Comparison of ENCODE assay signal across 7 mouse cellular contexts in the genomic region with DNA sequence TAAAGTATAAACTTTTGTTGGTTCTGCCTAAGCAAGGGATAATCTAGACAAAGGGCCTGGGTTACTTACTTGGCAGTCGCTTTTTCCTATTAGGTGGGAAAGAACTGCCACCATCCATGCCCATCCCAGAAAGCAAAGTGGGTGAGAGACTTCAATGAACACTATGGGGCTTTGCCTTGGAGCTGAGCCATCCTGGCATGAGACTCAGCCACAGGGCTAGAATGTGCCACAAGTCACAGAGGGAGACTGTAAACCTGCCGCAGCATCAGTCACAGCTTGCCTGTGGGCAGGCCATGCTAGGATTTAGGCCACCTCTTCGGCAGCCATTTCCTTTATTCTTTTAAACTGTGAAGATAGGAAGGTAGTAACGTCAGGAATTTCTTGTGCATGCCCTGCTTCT.
DNase-seq lines count a peak whose midpoint lies in the region; ATAC-seq and TF ChIP-seq lines count a peak whose summit lies in the region.

No protein-coding gene starts in this region.

- H3K27me3 ChIP-seq in hindbrain, embryonic 10.5 days (ENCODE audit: insufficient read depth, poor library complexity, severe bottlenecking) = no peaks in the 10 kb centered on the region
- H3K27me3 ChIP-seq in hindbrain, embryonic 13.5 days = no peaks in the 10 kb centered on the region
- no peaks in the 10 kb centered on the region for H3K27me3 ChIP-seq in intestine, postnatal 0 days (replicated peaks; ENCODE audit: control insufficient read depth, insufficient read depth, low read length)

- no peak for TF ChIP-seq CTCF in intestine, postnatal 0 days (IDR thresholded peaks at IDR 0.05; ENCODE audit: low read depth)

- peak overlapping the region; percentile 86 for H3K27ac ChIP-seq in hindbrain, embryonic 10.5 days
- no peak overlapping the region for H3K27ac ChIP-seq in hindbrain, embryonic 13.5 days
- peak overlapping the region; percentile 62; the same call in 1 of the 2 replicates for H3K27ac ChIP-seq in intestine, postnatal 0 days (ENCODE audit: low read depth, low read length)

- WGBS in hindbrain, embryonic 10.5 days = 85% methylated on average over 4 of the region's 4 CpGs
- 80% methylated on average over 4 of the region's 4 CpGs for WGBS in hindbrain, embryonic 13.5 days
- 86% methylated on average over 4 of the region's 4 CpGs for WGBS in intestine, postnatal 0 days

- H3K9ac ChIP-seq in hindbrain, embryonic 13.5 days = no peak overlapping the region
- H3K9ac ChIP-seq in intestine, postnatal 0 days (ENCODE audit: low read depth, low read length) = no peak overlapping the region

- no peak overlapping the region for H3K4me3 ChIP-seq in hindbrain, embryonic 10.5 days
- H3K4me3 ChIP-seq in hindbrain, embryonic 13.5 days = no peak overlapping the region
- H3K4me3 ChIP-seq in intestine, postnatal 0 days (ENCODE audit: low read depth, low read length) = no peak overlapping the region

- H3K4me1 ChIP-seq in hindbrain, embryonic 10.5 days (replicated peaks) = peaks cover 33% of the 10 kb centered on the region
- peaks cover 8% of the 10 kb centered on the region for H3K4me1 ChIP-seq in hindbrain, embryonic 13.5 days (replicated peaks)
- H3K4me1 ChIP-seq in intestine, postnatal 0 days (replicated peaks; ENCODE audit: control insufficient read depth, insufficient read depth, low read length) = no peaks in the 10 kb centered on the region

- no peak overlapping the region for H3K4me2 ChIP-seq in hindbrain, embryonic 13.5 days
- no peak overlapping the region for H3K4me2 ChIP-seq in intestine, postnatal 0 days (replicated peaks; ENCODE audit: low read depth)

- H3K36me3 ChIP-seq in hindbrain, embryonic 10.5 days = peaks cover 7% of the 10 kb centered on the region; the same call in 1 of the 2 replicates
- no peaks in the 10 kb centered on the region for H3K36me3 ChIP-seq in hindbrain, embryonic 13.5 days
- no peaks in the 10 kb centered on the region for H3K36me3 ChIP-seq in intestine, postnatal 0 days (ENCODE audit: control insufficient read depth, insufficient read depth)

- ATAC-seq in hindbrain, embryonic 13.5 days (ENCODE audit: low FRiP score) = no peak
- ATAC-seq in intestine, postnatal 0 days = no peak
- no peak for ATAC-seq in erythroid progenitor cell, adult 5-6 weeks (replicated peaks; ENCODE audit: low FRiP score, poor library complexity, severe bottlenecking)

- no peak for DNase-seq in hindbrain, embryonic 10.5 days (ENCODE audit: low spot score)
- peak; percentile 30 for DNase-seq in right cerebral cortex, postnatal 4 days
- no peak for DNase-seq in right cerebral cortex, postnatal 25 days
- DNase-seq in T-cell, adult 2 months (ENCODE audit: low spot score) = no peak

- no peaks in the 10 kb centered on the region for H3K9me3 ChIP-seq in hindbrain, embryonic 10.5 days
- H3K9me3 ChIP-seq in hindbrain, embryonic 13.5 days = no peaks in the 10 kb centered on the region
- no peaks in the 10 kb centered on the region for H3K9me3 ChIP-seq in intestine, postnatal 0 days (ENCODE audit: control insufficient read depth)
